Mouse (Mus musculus): ENCODE data around the gene Egln1. TPM values are rescaled to one million over a fixed set of nuclear protein-coding genes. Genes with fewer than 3 reads are reported as not detected.

The Egln1 gene
- polyA plus RNA-seq, 1 experiment from 2014 or later, result 14.8 TPM

DNA sequence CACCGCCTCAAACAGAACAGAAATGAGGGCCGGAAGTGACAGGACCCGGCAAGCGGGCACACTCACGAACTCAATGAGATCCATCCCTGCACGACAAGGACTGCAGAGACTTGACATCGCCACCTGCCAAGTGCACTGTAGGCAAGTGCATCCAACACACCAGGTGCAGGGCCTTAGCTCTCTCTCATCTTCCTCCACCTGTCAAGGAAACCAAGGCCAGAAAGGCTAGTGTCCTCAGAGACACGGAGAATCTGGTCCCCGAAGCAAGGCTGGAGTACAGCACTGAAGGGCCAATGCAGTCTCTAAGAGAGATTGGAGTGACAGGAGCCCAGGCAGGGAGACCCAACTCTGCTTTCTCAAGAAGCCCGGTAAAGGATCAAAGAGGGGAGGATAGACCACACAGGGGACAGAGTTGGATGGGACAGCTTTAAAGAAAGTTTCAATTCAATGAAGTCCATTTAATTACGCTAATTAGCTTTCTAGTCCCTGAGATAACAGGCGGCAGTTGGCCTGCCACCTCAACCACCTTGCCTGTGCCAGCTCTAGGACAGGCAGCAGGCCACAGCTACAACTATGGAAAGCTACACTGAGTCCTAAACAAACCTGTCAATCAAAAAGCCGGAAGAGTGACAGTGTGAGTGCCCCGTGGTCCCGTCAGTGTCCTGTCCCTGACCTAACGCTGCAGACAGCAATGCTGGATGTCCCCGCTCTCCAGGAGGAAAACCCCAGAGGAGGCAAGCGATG is 31.2 kb downstream of the Egln1 start:
- 76% methylated on average over 18 of the region's 18 CpGs for WGBS
- no peak overlapping the region for H3K4me3 ChIP-seq (ENCODE audit: low read length)

DNA sequence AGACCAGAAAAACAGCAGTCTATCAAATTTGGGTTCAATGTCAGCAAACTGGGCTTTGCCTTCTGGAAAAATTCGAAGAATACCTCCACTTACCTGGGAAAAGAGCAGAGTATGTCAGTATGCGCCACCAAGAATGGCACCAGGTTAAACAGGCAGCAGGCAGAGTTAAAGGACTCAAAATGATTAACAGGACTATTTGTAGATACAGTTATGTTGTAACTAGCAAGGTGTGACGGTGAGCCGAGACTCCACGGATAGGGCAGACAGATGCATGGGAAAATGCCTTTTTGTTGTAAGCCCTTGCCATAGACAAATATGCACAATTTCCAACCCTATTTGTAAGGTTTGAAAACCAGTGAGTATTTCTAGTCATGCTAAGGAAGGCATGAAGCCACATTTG is 35.1 kb downstream of the Egln1 start:
- H3K36me3 ChIP-seq (ENCODE audit: control insufficient read depth, insufficient read depth, low read length), result peaks cover 27% of the 10 kb centered on the region
- no peaks in the 10 kb centered on the region for H3K9me3 ChIP-seq (ENCODE audit: control insufficient read depth, low read length)
- no peak overlapping the region for H3K4me3 ChIP-seq (ENCODE audit: low read length)
- no peaks in the 10 kb centered on the region for H3K27me3 ChIP-seq (replicated peaks; ENCODE audit: control insufficient read depth, insufficient read depth, low read length)
- H3K27ac ChIP-seq (ENCODE audit: low read depth, low read length), result no peak overlapping the region
- no peaks in the 10 kb centered on the region for H3K4me1 ChIP-seq (ENCODE audit: control insufficient read depth, insufficient read depth, low read depth, low read length)
- WGBS, result 99% methylated on average over 5 of the region's 5 CpGs
- no peak overlapping the region for H3K9ac ChIP-seq (ENCODE audit: low read depth, low read length)
- ATAC-seq, result no peak
- no peak overlapping the region for H3K4me2 ChIP-seq (ENCODE audit: low read length)

More for the DNA sequence above, 31.2 kb downstream of the Egln1 start:
- no peak for ATAC-seq
- Histone ChIP-seq H3K9ac (ENCODE audit: low read depth, low read length) (no peak overlapping the region), H3K36me3 (ENCODE audit: control insufficient read depth, insufficient read depth, low read length) (peaks cover 14% of the 10 kb centered on the region), H3K27me3 (replicated peaks; ENCODE audit: control insufficient read depth, insufficient read depth, low read length) (no peaks in the 10 kb centered on the region), H3K27ac (ENCODE audit: low read depth, low read length) (no peak overlapping the region), H3K4me2 (ENCODE audit: low read length) (no peak overlapping the region), H3K9me3 (ENCODE audit: control insufficient read depth, low read length) (no peaks in the 10 kb centered on the region), H3K4me1 (ENCODE audit: control insufficient read depth, insufficient read depth, low read depth, low read length) (no peaks in the 10 kb centered on the region; the same call in none of the 2 replicates)

DNA sequence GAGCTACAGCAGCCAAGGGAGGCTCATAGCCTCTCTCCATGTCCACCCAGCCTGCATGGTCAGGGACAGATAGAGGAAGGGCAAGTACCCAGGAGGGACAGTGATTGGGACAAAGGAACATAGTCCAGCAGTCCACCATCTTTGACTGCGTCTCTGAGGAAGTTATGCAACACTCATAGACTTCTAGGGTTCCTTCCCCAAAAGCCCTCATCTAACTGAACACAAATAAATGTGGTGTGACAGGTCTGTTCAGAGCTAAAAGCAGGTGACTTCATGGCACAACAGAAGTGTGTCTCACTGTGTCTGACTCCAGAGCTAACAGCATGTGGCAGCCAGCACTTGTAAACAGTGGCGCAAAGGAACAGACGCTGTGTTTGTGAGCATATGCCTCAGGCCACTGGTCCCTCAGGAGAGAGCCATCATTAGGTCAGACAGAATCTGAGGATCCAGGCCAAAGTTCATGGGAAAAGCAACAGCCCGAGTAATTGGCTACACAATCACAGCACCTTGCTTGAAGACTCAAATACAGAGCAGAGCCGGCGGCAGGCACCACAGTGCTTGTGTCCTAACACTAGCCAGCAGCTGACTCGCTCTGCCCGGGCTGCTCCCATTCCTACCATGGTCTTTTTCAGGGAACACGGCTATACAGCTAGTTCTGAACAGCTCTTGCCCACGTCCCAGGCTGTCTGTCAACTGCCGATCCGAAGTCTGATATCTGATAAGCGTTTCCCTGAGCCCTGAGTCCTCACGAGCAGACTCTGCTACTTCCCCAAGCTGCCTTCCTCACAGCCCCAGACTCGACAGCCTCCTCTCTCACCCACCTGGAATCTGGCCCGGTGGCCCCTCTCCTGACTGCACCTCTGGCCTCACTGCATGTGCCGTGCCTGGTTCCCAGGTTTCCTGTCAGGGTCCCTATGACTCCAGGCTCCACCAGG is 36.9 kb downstream of the Egln1 start:
- Histone ChIP-seq H3K9me3 (ENCODE audit: control insufficient read depth, low read length) (no peaks in the 10 kb centered on the region), H3K4me2 (ENCODE audit: low read length) (no peak overlapping the region), H3K27me3 (replicated peaks; ENCODE audit: control insufficient read depth, insufficient read depth, low read length) (no peaks in the 10 kb centered on the region), H3K4me1 (ENCODE audit: control insufficient read depth, insufficient read depth, low read depth, low read length) (no peaks in the 10 kb centered on the region), H3K36me3 (ENCODE audit: control insufficient read depth, insufficient read depth, low read length) (peaks cover 31% of the 10 kb centered on the region), H3K27ac (ENCODE audit: low read depth, low read length) (no peak overlapping the region), H3K4me3 (ENCODE audit: low read length) (no peak overlapping the region), H3K9ac (ENCODE audit: low read depth, low read length) (no peak overlapping the region)
- 77% methylated on average over 17 of the region's 17 CpGs for WGBS
- no peak for ATAC-seq

DNA sequence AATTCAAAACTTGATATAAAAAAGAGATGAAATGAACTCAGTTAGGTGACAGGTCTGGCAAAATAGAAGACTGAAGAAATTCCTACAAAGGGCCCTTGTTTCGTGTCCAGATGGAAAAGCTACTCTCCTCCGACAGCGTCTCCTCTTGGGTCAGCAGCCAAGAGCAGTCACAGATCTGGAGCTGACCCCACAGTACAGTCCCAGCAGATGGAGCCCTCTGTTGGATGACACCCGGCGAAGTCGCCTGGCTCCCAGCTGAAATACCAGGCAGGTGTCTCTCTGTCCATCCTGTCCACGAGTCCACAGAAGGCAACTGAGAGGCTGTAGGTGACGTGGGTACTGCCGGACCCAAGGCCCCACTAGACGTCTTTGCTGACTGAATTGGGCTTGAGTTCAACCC is 38.8 kb downstream of the Egln1 start:
- Histone ChIP-seq H3K4me3 (ENCODE audit: low read length) (no peak overlapping the region), H3K27ac (ENCODE audit: low read depth, low read length) (no peak overlapping the region), H3K27me3 (replicated peaks; ENCODE audit: control insufficient read depth, insufficient read depth, low read length) (no peaks in the 10 kb centered on the region), H3K4me2 (ENCODE audit: low read length) (no peak overlapping the region), H3K9me3 (ENCODE audit: control insufficient read depth, low read length) (no peaks in the 10 kb centered on the region), H3K9ac (ENCODE audit: low read depth, low read length) (no peak overlapping the region), H3K36me3 (ENCODE audit: control insufficient read depth, insufficient read depth, low read length) (peaks cover 41% of the 10 kb centered on the region), H3K4me1 (ENCODE audit: control insufficient read depth, insufficient read depth, low read depth, low read length) (no peaks in the 10 kb centered on the region)
- 90% methylated on average over 10 of the region's 10 CpGs for WGBS
- ATAC-seq, result no peak

DNA sequence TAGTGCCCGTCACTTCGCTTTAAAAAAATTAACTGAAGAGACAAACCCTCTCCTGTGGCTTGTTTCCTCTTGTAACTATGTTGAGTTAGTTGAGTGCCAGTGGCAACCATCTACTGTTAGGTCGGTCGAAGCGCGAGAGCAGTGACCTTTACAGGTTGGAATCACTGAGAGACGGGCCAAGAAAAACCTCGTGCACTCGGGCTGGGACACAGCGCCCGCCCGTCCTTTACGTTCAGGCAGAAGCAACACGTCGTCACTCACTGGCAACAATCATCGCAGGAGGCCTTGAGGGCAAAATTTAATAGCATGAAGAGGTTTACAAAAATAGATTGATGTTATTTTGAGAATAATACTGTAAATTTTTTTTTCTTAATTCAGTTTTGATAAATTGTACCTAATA is 39.2 kb downstream of the Egln1 start:
- ATAC-seq, result no peak
- H3K27ac ChIP-seq (ENCODE audit: low read depth, low read length), result no peak overlapping the region
- no peak overlapping the region for H3K4me2 ChIP-seq (ENCODE audit: low read length)
- H3K36me3 ChIP-seq (ENCODE audit: control insufficient read depth, insufficient read depth, low read length), result peaks cover 41% of the 10 kb centered on the region
- no peaks in the 10 kb centered on the region for H3K9me3 ChIP-seq (ENCODE audit: control insufficient read depth, low read length)
- 95% methylated on average over 16 of the region's 16 CpGs for WGBS
- H3K27me3 ChIP-seq (replicated peaks; ENCODE audit: control insufficient read depth, insufficient read depth, low read length), result no peaks in the 10 kb centered on the region
- H3K4me3 ChIP-seq (ENCODE audit: low read length), result no peak overlapping the region
- H3K4me1 ChIP-seq (ENCODE audit: control insufficient read depth, insufficient read depth, low read depth, low read length), result no peaks in the 10 kb centered on the region
- no peak overlapping the region for H3K9ac ChIP-seq (ENCODE audit: low read depth, low read length)

DNA sequence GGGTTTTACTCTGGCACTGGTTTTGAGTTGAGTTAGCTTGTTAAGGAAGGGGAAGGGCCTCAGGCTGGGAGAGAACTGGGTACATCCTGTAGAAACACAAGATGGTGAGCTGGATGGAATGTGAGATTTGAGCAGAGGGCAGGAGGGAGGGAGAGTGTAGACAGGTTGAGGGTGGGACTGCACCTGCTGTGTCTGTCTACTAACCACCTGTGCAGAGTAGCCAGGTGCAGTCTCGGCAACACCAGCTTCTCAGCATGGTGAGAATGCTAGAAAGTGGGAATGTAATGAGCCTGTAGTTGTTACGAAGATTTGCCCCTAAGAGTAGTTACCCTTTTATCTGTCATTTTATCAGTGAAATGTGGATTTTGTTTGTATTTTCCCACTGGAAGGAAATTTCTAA is 43.6 kb downstream of the Egln1 start:
- Histone ChIP-seq H3K4me1 (ENCODE audit: control insufficient read depth, insufficient read depth, low read depth, low read length) (no peaks in the 10 kb centered on the region), H3K9ac (ENCODE audit: low read depth, low read length) (no peak overlapping the region), H3K27ac (ENCODE audit: low read depth, low read length) (no peak overlapping the region), H3K9me3 (ENCODE audit: control insufficient read depth, low read length) (no peaks in the 10 kb centered on the region), H3K4me3 (ENCODE audit: low read length) (no peak overlapping the region), H3K4me2 (ENCODE audit: low read length) (no peak overlapping the region), H3K27me3 (replicated peaks; ENCODE audit: control insufficient read depth, insufficient read depth, low read length) (no peaks in the 10 kb centered on the region), H3K36me3 (ENCODE audit: control insufficient read depth, insufficient read depth, low read length) (peaks cover 50% of the 10 kb centered on the region)
- WGBS, result 84% methylated on average over 2 of the region's 2 CpGs
- ATAC-seq, result no peak

DNA sequence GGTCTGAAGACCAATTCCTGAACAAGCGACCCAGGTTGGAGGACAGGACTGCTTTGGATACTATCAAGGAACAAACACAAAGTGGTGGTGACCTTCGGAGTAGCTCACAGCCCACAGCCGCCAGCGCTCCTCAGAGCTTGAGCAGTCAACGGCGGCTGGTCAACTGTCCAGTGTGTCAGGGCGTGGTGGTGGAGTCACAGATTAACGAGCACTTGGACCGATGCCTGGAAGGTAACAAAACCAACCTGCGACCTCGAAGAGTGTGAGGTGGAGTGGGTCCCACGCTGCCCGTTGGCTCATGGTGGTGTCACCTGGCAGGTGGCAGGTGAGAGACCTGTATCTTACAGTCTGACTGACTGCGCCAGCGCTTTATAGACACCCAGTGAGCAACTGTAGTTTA is 45.9 kb downstream of the Egln1 start:
- Histone ChIP-seq H3K9me3 (ENCODE audit: control insufficient read depth, low read length) (no peaks in the 10 kb centered on the region), H3K36me3 (ENCODE audit: control insufficient read depth, insufficient read depth, low read length) (peaks cover 41% of the 10 kb centered on the region), H3K4me2 (ENCODE audit: low read length) (no peak overlapping the region), H3K4me3 (ENCODE audit: low read length) (no peak overlapping the region), H3K4me1 (ENCODE audit: control insufficient read depth, insufficient read depth, low read depth, low read length) (peaks cover 8% of the 10 kb centered on the region), H3K27me3 (replicated peaks; ENCODE audit: control insufficient read depth, insufficient read depth, low read length) (no peaks in the 10 kb centered on the region), H3K9ac (ENCODE audit: low read depth, low read length) (no peak overlapping the region), H3K27ac (ENCODE audit: low read depth, low read length) (no peak overlapping the region)
- ATAC-seq, result no peak
- 92% methylated on average over 15 of the region's 15 CpGs for WGBS

DNA sequence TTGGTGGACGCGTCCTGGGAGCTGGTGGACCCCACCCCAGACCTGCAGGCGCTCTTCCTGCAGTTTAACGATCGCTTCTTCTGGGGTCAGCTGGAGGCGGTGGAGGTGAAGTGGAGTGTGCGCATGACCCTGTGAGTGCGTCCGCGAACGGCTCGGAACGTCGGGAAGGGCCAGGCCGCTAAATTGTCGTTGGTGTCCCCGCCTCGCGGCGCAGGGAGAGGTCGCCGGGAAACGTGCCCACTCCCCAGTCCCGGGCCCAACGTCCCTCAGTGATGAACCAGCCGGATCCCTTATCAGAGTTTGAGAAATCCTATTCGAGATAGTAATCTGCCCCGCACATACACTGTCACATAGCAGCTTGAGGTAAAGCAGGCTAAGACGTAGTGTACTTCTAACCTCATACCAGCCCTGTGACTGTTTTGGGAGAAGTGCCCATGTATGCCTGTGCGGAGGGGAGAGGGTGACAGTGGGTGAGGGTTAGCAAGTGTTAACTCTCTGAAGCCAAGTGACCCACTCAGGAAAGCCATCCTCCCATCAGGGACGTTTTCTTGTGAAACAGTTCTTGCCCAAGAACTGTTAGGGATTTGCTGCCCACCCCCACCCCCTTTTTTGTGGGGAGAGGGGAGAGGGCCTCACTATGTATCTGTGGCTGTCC is 50.7 kb downstream of the Egln1 start:
- 7% methylated on average over 29 of the region's 31 CpGs for WGBS
- Histone ChIP-seq H3K36me3 (ENCODE audit: control insufficient read depth, insufficient read depth, low read length) (peaks cover 36% of the 10 kb centered on the region), H3K27ac (ENCODE audit: low read depth, low read length) (peak overlapping the region; percentile 74; the same call in 1 of the 2 replicates), H3K27me3 (replicated peaks; ENCODE audit: control insufficient read depth, insufficient read depth, low read length) (no peaks in the 10 kb centered on the region), H3K4me1 (ENCODE audit: control insufficient read depth, insufficient read depth, low read depth, low read length) (peaks cover 31% of the 10 kb centered on the region), H3K4me3 (ENCODE audit: low read length) (peak overlapping the region; percentile 97), H3K9ac (ENCODE audit: low read depth, low read length) (peak overlapping the region; percentile 75), H3K9me3 (ENCODE audit: control insufficient read depth, low read length) (no peaks in the 10 kb centered on the region), H3K4me2 (ENCODE audit: low read length) (peak overlapping the region; percentile 93)
- ATAC-seq, result peak; percentile 25

All from hindbrain, embryonic 16.5 days (tissue).